Mouse (Mus musculus) embryonic facial prominence, embryonic 12.5 days (tissue): ENCODE results near the gene Negr1. TPM values are rescaled to one million over a fixed set of nuclear protein-coding genes. Genes with fewer than 3 reads are reported as not detected.
"Not testable (repeated sequence)": the region's sequence is repeated elsewhere in the genome, so short reads cannot be mapped to it uniquely, and the experiment has no call there.

Experiments used
- ATAC-seq: fragments of 200-750 bp; cut with Nextera tagmentation; 2 replicates; pipeline ENCODE4 v1.8.0; 2017; ENCODE audit not compliant: insufficient number of reproducible peaks, insufficient read depth, low FRiP score, low TSS enrichment
- H3K27ac ChIP-seq: fragments of 300-500 bp; sonication (generic); 2 replicates; pipeline ENCODE4 v1.5.1; 2016; ENCODE audit warnings: mild to moderate bottlenecking
- H3K27me3 ChIP-seq: fragments of 300-500 bp; sonication (generic); 2 replicates; pipeline ENCODE4 v1.6.1; 2016; ENCODE audit warnings: mild to moderate bottlenecking, moderate library complexity
- H3K36me3 ChIP-seq: fragments of 300-500 bp; sonication (generic); 2 replicates; pipeline ENCODE4 v1.6.1; 2016; ENCODE audit warnings: mild to moderate bottlenecking
- H3K4me1 ChIP-seq: fragments of 300-500 bp; sonication (generic); 2 replicates; pipeline ENCODE4 v1.6.1; 2016
- H3K4me2 ChIP-seq: fragments of 300-500 bp; sonication (generic); replicated peaks from 2 replicates; pipeline ENCODE4 v1.6.1; 2016; ENCODE audit warnings: mild to moderate bottlenecking, moderate library complexity
- H3K4me3 ChIP-seq: fragments of 300-500 bp; sonication (generic); 2 replicates; pipeline ENCODE4 v1.5.1; 2016; ENCODE audit warnings: mild to moderate bottlenecking
- H3K9ac ChIP-seq: fragments of 300-500 bp; sonication (generic); 2 replicates; pipeline ENCODE4 v1.6.1; 2016; ENCODE audit warnings: mild to moderate bottlenecking, moderate library complexity
- H3K9me3 ChIP-seq: fragments of 300-500 bp; sonication (generic); 2 replicates; pipeline ENCODE4 v1.6.1; 2016; ENCODE audit warnings: mild to moderate bottlenecking, moderate library complexity
- WGBS: fragments of 180-500 bp; shearing (Covaris S2); methylation state at CpG from one replicate; pipeline ENCODE4 v1.1.7; 2016; 5-methylcytosine and 5-hydroxymethylcytosine counted together
- polyA plus RNA-seq: library from polyadenylated mRNA; unstranded; fragments of >200 nt; fragmentation: Nextera tagmentation; extraction: Ambion mirVana; gene quantifications from 2 replicates; pipeline ENCODE4 v1.2.1, GENCODE M21; 2016

The Negr1 gene
- polyA plus RNA-seq, 1 experiment from 2014 or later: 6.0 TPM

DNA sequence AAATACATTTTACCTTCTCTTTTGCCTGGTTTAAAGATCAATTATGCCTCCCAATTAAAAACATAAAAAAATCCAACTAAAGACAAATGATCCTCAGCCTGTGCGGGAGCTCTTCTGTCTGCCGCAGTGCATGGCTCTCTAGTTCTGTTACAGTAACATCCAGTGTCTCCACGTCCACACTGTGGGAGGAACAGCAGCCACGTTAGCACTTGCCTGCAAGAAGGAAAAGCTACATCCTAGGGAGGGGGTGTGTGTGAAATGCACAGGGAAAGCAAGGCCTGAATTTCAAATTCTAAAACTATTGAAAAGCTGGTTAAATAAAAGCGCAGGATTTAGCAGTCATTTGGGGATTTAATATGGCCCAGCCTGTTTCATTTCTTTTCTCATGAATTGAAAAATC lies 479.0 kb downstream of the Negr1 start:
- Histone ChIP-seq H3K4me1 (no peaks in the 10 kb centered on the region), H3K27me3 (no peaks in the 10 kb centered on the region), H3K27ac (no peak overlapping the region), H3K36me3 (no peaks in the 10 kb centered on the region), H3K4me2 (no peak overlapping the region), H3K4me3 (no peak overlapping the region), H3K9ac (no peak overlapping the region), H3K9me3 (no peaks in the 10 kb centered on the region)
- ATAC-seq: no peak
- WGBS: 51% methylated on average over 5 of the region's 5 CpGs

DNA sequence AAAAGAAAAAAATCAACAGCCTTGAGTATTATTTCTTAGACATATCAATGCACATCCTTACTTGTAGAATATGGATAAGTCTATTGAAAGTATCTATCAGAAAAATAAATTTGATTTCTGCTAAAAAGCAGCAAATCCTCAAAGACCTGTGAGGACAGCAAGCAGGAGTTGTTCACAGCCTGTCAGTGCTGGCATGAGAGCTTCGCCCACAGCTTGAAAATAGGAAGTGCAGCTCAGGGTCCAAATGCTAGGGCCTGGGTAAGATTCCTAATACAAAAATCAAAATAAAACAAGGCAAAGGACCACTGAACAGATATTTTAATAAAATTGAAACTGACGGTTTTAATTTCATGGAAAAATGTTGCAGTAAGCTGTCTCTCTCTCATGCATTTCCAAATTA lies 483.0 kb downstream of the Negr1 start:
- H3K9ac ChIP-seq: no peak overlapping the region
- H3K36me3 ChIP-seq: no peaks in the 10 kb centered on the region
- 84% methylated on average over 2 of the region's 2 CpGs for WGBS
- H3K27ac ChIP-seq: no peak overlapping the region
- no peak for ATAC-seq
- no peak overlapping the region for H3K4me3 ChIP-seq
- no peaks in the 10 kb centered on the region for H3K4me1 ChIP-seq
- no peak overlapping the region for H3K4me2 ChIP-seq
- H3K27me3 ChIP-seq: no peaks in the 10 kb centered on the region
- H3K9me3 ChIP-seq: no peaks in the 10 kb centered on the region

DNA sequence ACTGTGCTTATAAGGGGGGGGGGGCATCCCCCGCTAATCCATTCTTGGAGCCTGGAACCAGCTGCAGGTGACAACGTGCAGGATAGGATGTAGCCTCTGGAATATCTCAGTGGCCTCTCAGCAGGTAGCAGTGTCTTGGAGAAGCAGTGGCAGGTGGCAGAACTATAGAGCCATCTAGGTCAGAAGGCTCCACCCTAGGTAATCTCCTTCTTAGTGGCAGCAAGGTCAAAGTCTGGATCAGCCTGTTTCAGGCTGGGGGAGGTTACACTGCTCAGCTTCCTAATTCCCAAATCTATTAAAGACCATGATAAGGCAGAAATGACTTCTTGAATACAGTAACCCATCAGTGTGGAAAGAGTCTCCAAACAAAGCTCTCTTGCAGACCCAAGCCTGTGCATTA lies 502.8 kb downstream of the Negr1 start:
- not testable (repeated sequence) for ATAC-seq, H3K9me3 ChIP-seq, H3K4me1 ChIP-seq, H3K4me3 ChIP-seq, H3K9ac ChIP-seq, H3K36me3 ChIP-seq, H3K27ac ChIP-seq, H3K4me2 ChIP-seq, H3K27me3 ChIP-seq
- 73% methylated on average over 2 of the region's 2 CpGs for WGBS

DNA sequence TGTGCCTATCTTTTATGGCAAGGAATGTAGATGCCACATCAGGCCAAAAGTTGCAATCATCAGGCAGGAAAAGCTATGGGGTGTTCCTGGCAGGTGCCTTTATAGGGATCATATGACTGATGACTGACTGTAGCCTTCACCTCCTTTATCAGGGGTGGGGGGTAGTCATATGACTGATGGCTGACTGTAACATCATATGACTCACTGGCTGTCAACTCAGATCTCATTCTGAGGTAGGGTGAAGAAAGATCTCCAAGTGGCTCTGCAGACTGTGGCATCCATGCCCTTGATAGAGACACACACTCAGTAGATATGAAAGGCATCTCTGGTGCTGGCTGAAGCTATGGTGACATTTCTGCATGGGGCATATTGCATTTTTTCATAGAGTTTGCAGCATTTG lies 504.7 kb downstream of the Negr1 start:
- Histone ChIP-seq H3K4me2 (no peak overlapping the region), H3K4me1 (no peaks in the 10 kb centered on the region), H3K27me3 (no peaks in the 10 kb centered on the region), H3K9ac (no peak overlapping the region), H3K36me3 (no peaks in the 10 kb centered on the region), H3K4me3 (no peak overlapping the region), H3K27ac (no peak overlapping the region), H3K9me3 (no peaks in the 10 kb centered on the region)
- ATAC-seq: no peak

DNA sequence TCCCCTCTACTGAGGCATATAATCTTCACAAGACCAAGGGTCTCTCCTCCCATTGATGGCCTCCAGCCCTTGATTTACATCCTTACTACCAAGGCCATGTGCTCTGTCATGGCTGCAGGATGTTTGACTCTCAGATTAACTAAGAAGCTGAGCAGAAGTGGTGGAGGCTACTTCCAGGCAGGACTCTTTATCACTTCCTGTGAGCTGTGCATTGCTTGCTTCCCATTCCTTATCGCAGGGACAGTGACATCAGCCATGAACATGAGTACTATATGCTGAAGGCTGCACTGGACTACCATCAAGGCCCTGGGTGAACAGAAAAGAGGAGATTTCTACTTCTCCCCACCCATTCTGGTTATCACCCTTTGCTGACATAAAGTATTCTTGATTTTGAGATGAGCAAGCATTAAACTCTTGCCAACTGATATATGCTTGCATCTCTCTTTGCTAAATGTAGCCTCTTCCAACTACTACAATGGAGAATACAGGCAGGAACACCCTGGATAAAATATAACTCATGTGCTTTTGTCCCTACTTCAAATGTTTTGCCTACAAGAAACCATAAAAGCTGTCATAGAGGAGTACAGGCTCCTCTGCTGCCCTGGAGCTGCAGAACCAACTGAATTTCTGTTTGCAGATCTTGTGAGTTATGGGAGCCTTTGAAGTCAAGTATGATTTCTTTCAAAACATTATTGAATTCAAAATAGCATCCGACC lies 517.8 kb downstream of the Negr1 start:
- H3K9me3 ChIP-seq: no peaks in the 10 kb centered on the region
- H3K4me3 ChIP-seq: no peak overlapping the region
- H3K9ac ChIP-seq: no peak overlapping the region
- H3K4me1 ChIP-seq: no peaks in the 10 kb centered on the region
- no peaks in the 10 kb centered on the region for H3K36me3 ChIP-seq
- H3K4me2 ChIP-seq: no peak overlapping the region
- no peak for ATAC-seq
- no peaks in the 10 kb centered on the region for H3K27me3 ChIP-seq
- H3K27ac ChIP-seq: no peak overlapping the region
- WGBS: 70% methylated on average over 2 of the region's 2 CpGs

DNA sequence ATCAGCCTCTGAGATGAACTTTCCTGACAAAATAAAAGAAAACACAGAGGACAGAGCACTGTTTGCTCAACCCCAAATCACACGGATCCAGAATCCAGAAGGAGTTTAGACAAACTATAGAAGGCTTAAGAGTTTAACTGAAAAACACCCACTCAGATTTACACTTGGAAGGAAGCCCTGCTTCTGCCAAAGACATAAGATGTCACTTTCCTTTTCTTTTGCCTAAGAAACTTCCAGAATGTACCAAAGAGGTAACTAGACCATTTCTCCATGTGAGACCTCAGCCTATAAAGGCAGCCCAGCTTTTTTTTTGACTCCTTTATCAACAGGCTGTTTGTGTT lies 518.3 kb downstream of the Negr1 start:
- Histone ChIP-seq H3K27me3 (no peaks in the 10 kb centered on the region), H3K4me2 (no peak overlapping the region), H3K27ac (no peak overlapping the region), H3K36me3 (no peaks in the 10 kb centered on the region), H3K4me3 (no peak overlapping the region), H3K9me3 (no peaks in the 10 kb centered on the region), H3K4me1 (no peaks in the 10 kb centered on the region), H3K9ac (no peak overlapping the region)
- WGBS: 53% methylated on average over 1 of the region's 1 CpGs
- ATAC-seq: no peak

DNA sequence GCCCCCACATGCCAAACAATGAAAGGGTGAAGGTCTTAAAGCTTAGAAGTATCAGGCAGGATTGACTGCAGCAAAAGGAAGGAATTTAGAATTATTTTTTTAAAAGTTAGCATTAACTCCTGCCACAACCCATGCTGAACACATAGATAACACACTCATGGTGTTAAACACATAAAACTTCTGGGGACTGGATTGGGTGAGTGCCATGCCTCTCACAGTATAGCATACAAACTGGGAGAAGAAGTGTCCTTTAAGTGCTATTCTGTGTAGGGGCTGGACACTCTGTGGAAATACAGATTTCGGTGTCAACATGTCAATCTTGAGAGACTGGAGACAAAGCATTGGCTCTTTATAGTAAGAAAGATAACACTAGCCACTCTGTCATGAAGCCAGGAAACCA lies 519.0 kb downstream of the Negr1 start:
- Histone ChIP-seq H3K27ac (no peak overlapping the region), H3K4me1 (no peaks in the 10 kb centered on the region), H3K4me2 (no peak overlapping the region), H3K9me3 (no peaks in the 10 kb centered on the region), H3K27me3 (no peaks in the 10 kb centered on the region), H3K36me3 (no peaks in the 10 kb centered on the region), H3K4me3 (no peak overlapping the region), H3K9ac (no peak overlapping the region)
- ATAC-seq: no peak
- WGBS: 93% methylated on average over 1 of the region's 1 CpGs

DNA sequence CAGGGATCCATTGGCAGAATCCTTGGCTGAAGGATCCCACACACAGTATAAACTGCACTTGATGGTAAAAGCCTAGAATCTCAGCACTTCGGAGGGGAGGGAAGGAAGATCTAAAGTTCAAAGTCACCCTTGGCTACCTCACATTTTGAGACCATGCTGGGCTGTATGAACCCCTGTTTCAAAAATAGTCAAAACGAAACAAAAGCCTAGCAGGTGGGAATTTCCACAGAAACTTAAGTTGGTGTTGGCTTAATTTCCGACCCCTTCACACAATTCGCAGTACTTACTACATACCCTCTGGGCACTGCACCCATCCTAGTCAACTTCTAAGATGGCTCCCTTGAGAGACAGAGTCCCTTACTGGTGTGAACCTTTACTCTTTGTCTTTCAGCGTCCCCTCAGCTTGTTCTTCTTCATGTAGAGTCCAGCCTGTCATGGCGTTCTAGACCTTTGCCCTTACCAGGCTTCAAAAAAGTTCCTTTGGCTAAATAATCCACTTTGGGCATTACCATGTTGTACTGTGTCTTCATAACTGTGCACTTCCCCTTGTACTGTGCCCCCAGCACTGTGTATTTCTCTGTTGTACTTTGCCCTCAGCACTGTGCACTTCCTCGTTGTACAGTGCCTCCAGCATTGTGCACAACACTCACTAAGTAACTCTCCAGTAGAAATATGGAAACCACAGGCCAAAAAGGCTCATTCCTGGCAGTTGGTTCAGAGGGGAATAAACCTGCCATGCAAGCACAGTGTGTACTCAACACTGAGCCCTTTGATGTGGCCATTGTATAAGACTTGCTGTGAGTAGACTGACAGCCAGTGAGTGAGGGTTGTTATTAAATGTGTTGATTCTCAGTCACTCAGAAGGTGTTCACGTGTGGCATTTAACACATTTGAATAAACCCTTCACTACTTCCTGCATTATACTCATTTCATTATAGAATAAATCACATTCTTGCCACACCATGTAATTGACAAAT lies 521.5 kb downstream of the Negr1 start:
- H3K27ac ChIP-seq: no peak overlapping the region
- no peaks in the 10 kb centered on the region for H3K4me1 ChIP-seq
- H3K9me3 ChIP-seq: no peaks in the 10 kb centered on the region
- no peaks in the 10 kb centered on the region for H3K36me3 ChIP-seq
- H3K9ac ChIP-seq: no peak overlapping the region
- no peak overlapping the region for H3K4me3 ChIP-seq
- ATAC-seq: no peak
- 83% methylated on average over 8 of the region's 8 CpGs for WGBS
- H3K27me3 ChIP-seq: no peaks in the 10 kb centered on the region
- no peak overlapping the region for H3K4me2 ChIP-seq

DNA sequence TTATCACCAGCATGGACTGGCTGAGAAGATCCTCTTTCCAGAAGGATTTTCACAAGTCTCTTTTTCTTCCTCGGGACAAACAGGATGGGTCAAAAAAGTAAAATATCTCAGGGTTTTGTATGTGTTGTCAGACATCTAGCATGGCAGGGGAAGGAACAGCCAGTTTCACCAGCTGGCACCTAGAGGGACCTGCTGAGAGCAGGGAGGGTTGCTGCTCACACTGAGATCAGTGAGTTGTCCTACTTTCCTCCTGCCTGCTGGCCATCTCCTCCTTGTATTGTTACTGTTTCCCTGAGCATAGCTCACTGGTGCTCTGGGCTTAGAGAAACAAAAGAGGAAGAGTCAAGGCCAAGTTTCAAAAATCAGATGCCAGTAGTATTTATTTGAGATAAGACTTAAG lies 523.6 kb downstream of the Negr1 start:
- H3K4me2 ChIP-seq: no peak overlapping the region
- H3K27ac ChIP-seq: no peak overlapping the region
- H3K4me3 ChIP-seq: no peak overlapping the region
- H3K27me3 ChIP-seq: no peaks in the 10 kb centered on the region
- H3K9me3 ChIP-seq: no peaks in the 10 kb centered on the region
- WGBS: 68% methylated on average over 1 of the region's 1 CpGs
- H3K9ac ChIP-seq: no peak overlapping the region
- ATAC-seq: no peak
- no peaks in the 10 kb centered on the region for H3K4me1 ChIP-seq
- H3K36me3 ChIP-seq: no peaks in the 10 kb centered on the region

DNA sequence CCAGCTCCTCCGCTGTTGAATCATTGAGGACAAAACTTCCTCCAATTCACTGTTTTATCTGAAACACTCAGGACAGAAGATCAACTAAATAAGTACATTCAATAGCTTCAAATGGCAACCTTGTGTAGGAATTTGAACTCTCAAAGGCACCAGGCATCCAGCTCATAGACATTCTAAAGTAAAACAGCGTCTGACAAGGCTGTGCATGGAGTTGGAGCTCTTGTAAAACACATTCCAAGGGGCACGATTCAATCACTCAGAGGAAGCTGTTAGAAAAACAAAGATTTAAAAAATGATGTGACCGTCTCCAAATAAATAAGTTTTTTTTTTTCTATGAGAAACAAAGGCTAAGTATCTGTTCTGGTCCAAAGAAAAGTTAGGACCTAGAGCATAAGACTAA lies 528.5 kb downstream of the Negr1 start:
- H3K9me3 ChIP-seq: no peaks in the 10 kb centered on the region
- H3K4me1 ChIP-seq: no peaks in the 10 kb centered on the region
- no peaks in the 10 kb centered on the region for H3K36me3 ChIP-seq
- no peak for ATAC-seq
- no peak overlapping the region for H3K4me3 ChIP-seq
- no peak overlapping the region for H3K27ac ChIP-seq
- no peak overlapping the region for H3K9ac ChIP-seq
- 44% methylated on average over 4 of the region's 4 CpGs for WGBS
- no peak overlapping the region for H3K4me2 ChIP-seq
- H3K27me3 ChIP-seq: no peaks in the 10 kb centered on the region

DNA sequence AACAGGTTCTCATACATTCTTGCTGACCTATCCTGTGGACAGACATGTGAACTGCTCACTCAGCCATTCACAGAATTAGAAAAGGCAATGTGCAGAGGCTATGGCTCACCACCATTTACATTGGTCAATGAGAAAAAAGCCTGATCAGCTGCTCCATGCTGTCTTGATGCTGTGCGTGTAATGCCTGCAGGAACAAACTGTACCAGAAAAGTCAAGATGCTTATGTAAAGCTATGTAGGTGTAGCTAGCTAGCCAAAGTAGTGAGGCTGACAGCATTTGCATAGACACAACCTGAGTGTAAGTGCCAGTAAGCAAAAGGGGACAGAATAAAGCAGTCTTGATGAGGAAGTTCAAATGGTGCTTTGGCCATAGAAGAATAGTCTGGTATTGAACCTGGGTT lies 534.7 kb downstream of the Negr1 start:
- H3K27me3 ChIP-seq: no peaks in the 10 kb centered on the region
- WGBS: 95% methylated on average over 1 of the region's 1 CpGs
- no peak for ATAC-seq
- H3K4me3 ChIP-seq: no peak overlapping the region
- H3K9ac ChIP-seq: no peak overlapping the region
- H3K9me3 ChIP-seq: no peaks in the 10 kb centered on the region
- H3K4me2 ChIP-seq: no peak overlapping the region
- H3K36me3 ChIP-seq: no peaks in the 10 kb centered on the region
- no peaks in the 10 kb centered on the region for H3K4me1 ChIP-seq
- H3K27ac ChIP-seq: no peak overlapping the region

DNA sequence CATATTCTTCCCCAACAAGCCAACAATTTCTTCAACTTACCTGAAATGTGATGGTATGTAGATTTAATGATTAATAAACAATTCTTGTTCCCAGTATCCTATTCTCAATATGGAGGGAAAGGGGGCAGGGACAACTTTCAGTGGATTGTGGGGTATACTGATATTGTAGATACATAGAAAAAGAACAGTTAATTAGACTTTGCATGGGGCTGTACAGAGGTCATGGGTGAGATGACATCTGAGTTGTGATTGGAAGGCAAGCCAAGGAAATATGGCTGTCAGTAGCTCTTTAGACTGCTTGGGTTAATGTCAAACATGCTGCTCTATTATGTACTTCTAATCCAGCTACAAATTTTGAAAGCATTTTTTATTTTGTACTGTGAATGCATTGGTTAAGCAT lies 535.9 kb downstream of the Negr1 start:
- H3K4me3 ChIP-seq: no peak overlapping the region
- H3K36me3 ChIP-seq: no peaks in the 10 kb centered on the region
- no peaks in the 10 kb centered on the region for H3K4me1 ChIP-seq
- H3K4me2 ChIP-seq: no peak overlapping the region
- no peak overlapping the region for H3K27ac ChIP-seq
- H3K27me3 ChIP-seq: no peaks in the 10 kb centered on the region
- no peaks in the 10 kb centered on the region for H3K9me3 ChIP-seq
- no peak for ATAC-seq
- H3K9ac ChIP-seq: no peak overlapping the region
